Mouse (Mus musculus) retina, embryonic 14.5 days (tissue): Measurements from ENCODE around the gene Etnk2.
A peak's percentile ranks its signal among the peaks of the same experiment; 100 is the strongest.
"Not testable (repeated sequence)": the region's sequence is repeated elsewhere in the genome, so short reads cannot be mapped to it uniquely, and the experiment has no call there.

Experiments used
- DNase-seq: peaks from one replicate; pipeline ENCODE4 v3.0.0-alpha.2; 2015; ENCODE audit warnings: low spot score

Gene Etnk2

DNA sequence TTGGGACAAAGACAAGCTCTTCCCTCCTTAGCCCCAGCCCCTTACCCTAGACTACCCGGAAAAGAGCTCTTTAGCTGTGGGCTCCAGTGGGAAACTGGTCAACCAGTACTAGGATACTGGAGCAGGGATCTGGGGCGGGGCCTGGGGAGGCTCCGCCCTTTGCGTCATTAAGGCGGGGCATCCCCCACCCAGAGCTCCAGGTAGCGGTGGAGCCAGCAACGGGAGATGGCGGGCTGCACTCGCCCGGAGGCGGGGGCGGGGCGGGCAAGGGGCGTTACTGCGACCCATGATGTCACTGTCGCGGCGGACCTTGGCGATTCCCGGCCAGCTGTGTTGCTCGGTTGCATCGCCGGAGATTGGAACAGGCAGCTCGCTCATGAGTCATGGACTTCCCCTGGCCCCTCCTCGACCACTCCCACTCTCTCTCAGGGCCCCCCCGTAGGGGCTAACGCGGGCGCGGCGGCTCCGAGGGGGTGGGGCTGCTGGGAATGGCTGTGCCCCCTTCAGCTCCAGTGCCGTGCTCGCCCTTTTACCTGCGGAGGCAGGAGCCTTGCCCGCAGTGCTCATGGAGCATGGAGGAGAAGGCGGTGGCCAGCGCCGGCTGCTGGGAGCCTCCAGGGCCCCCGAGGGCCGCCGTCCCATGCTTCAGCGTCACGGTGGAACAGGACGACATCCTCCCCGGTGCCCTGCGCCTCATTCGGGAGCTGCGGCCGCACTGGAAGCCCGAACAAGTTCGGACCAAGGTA lies at the start of gene Etnk2:
Gene Etnk2 (plus strand): TSS at position 297 of the 746 bp plus-strand sequence.
- peak; percentile 96 for DNase-seq

DNA sequence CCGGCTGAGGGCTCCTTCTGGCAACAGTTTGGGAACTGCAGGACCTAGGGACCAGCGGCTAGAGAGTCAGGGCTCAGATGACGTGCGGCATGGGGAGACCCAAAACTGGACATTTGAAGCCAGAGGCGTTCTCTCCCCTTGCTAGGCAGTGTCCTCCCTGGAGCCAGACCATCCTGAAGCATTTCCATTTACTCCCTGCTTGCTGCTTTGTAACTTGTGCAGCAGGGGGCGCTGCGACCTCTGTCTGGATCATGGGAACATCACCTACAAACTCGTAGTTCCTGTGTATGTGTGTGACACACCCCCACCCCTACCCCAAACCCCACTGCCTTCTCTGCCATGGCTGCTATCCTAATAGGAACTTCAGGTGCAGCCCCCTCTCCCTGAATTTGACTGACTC lies 49.0 kb upstream of the Etnk2 start:
- DNase-seq, result peak; percentile 81

DNA sequence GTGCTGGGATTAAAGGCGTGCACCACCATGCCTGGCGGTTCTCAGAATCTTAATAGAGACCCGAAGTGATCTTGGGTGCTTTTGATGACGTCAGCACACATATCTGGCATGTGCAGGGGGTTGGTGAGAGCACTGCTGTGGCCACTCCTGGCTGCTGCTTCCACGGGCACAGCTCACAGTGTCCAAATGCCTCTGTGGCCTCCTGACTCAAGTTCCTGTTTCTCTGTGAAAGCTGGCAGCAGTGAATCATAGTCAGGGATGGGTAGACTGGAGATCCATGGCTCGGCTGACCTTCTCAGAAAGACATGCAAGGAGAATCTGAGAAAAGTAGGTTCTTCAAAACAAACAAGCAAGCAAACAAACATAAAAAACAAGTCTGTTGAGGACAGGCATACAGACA lies 47.6 kb upstream of the Etnk2 start:
- no peak for DNase-seq

DNA sequence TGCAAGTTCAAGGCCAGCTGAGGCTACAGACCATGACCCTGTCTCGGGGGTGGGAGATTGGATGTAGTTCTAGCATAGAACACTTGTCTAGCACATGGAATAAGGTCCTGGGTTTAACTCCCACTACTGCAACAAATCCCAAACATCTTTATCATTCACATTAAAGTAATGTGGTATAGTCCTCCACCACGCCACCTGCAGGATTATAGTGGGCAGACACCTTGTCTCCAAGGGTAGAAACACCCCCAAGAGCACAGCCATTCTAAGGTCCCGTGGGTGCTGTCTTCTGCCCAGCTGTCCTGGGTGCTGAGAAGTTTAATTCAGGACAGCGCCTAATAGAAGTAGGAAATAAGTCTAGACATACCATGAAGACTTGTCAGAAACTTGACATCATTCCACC lies 46.8 kb upstream of the Etnk2 start:
- no peak for DNase-seq

DNA sequence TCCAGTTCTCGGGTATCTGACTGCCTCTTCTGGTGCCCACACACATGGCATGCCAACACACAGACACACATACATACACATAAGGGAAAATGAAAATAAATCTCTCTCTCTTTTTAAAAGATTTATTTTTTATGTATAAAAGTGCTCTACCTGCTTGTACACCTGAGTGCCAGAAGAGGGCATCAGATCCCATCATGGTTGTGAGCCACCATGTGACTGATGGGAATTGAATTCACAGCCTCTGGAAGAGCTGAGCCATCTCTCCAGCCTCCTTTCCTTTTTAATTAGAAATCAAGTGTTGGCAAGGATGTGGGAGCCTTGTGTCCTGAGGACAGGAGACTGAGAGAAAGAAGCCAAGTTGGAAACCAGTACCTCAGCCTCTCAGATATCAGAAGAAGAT lies 46.2 kb upstream of the Etnk2 start:
- no peak for DNase-seq

DNA sequence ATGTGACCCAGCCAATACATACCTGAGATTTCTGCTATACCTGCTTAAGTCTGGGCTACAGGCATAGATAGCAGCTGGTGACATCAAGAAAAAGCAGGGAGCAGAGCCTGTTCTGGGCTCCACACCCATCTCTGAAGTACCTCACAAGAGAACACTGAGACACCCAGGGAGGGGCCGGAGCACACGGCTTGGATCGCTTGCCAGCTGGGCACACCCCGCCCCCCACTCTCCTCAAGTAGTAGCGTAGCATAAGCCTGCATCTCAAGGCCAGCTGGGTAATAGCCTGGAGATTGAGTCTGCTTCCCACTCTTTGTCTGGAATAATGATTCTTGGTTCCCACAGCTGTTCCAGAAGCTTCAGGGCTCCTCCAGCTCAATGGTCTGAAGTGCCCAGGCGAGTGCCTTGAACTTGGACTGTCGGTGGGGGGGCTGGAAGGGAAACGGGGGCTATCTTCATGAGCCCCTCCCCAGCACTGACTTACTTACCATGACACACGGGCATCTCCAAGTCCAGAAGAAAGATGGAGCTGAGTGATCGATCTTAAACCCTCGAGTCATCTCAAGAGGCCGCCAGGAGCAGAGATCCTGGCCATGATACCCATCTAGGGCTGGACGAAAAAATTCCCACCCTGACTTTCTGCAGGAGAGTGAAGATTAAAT lies 42.0 kb upstream of the Etnk2 start, which contains the start of gene Kiss1:
Gene Kiss1 (plus strand): TSS at position 609 of the 659 bp plus-strand sequence.
- no peak for DNase-seq

DNA sequence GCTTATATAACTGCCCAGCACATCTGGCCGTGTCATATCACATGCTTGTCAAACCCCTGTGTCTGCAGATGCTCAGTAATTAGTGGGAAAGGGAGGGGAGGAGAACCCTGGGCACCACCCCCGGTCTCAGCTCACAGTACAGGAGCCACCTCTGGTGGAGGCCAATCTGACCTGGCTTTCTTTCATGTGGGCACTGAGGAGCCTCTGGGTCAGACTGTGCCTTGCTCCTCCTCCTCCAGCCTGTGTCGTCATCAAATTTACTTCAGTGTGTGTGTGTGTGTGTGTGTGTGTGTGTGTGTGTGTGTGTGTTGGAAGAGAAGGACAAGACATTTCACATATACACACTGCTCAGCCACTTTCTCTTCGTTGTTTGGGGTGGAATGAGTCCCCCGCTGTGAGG lies 40.0 kb upstream of the Etnk2 start:
- no peak for DNase-seq

DNA sequence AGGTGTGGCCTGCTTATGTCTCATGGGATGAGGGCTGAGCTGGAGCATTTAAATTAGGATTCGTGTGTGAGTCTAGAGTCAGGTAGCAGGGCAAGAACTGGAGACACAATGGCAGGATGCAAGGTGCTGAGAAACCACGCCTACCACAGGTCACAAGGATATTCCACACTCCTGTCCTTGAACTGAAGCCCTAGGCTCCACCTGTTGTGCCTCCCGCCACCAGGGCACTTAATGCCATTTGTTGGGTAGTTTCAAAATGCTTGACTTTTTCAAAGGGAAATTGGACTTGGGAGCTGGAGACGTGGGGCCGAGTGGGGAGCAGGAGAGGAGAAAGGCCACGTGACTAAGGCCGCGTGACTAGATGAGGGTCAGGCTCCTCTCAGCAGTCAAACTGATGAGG lies 37.4 kb upstream of the Etnk2 start:
- DNase-seq, result no peak

DNA sequence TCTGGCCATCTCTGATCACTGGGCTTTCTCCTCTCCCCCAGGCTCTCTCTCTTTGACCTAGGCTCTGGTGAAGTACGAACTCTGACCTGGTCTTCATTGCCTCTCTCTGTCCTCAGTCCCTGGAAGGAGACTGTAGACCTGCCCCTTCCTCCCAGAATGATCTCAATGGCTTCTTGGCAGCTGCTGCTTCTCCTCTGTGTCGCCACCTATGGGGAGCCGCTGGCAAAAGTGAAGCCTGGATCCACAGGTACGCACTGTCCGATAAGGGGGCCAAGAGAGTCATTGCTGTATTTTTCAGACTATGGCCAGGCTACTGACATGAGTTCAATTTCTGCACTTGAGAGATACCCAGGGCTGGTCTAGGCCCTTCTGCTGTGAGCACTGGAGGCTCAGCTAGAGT lies 36.3 kb upstream of the Etnk2 start:
- no peak for DNase-seq

DNA sequence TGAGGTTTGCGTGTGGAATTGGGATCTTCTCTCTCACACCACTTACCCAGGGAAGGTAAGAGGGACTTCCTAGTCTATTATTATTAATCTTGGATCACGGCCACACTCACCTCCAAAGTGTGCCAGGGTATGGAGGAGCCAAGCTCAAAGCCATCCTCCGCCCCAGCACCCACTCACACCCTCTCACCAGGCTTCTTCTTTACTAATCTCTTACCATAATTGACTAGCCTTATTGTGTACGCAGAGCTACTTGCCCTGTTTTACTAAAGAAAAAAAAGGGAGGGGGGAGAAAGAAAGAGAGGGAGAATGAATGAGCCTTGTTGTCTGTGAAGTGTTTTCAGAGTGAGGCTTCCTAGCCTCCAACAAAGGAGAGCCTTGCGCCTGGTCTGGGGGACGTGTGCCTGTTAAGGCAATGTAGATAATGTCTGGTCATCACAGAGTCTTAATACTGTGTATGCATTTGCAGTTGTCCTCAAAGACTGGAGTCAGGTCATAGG lies 35.0 kb upstream of the Etnk2 start:
- no peak for DNase-seq

DNA sequence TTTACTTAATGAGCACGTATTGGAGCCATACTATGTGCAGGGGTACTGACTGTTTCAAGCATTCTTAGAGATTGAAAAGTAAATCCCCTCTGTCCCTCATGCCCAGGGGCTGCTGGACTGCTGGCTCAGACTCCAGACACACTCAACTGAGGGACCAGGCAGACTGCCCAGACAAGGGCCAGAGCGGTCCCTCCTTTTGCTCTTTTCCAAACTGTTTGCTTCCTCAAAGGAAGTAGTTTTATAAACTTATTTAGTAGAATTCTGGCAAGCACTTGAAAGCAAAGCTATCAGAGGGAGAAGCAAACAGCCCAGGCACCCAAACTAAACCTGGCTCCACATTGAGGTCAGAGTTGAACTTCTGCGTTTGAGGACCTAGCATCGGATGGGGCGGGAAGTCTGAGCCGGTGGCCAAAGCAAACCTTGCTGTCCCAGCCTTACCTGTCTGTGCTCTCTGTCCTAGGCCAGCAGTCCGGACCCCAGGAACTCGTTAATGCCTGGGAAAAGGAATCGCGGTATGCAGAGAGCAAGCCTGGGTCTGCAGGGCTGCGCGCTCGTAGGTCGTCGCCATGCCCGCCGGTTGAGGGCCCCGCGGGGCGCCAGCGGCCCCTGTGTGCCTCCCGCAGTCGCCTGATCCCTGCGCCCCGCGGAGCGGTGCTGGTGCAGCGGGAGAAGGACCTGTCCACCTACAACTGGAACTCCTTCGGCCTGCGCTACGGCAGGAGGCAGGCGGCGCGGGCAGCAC lies 34.3 kb upstream of the Etnk2 start:
- peak; percentile 28 for DNase-seq

DNA sequence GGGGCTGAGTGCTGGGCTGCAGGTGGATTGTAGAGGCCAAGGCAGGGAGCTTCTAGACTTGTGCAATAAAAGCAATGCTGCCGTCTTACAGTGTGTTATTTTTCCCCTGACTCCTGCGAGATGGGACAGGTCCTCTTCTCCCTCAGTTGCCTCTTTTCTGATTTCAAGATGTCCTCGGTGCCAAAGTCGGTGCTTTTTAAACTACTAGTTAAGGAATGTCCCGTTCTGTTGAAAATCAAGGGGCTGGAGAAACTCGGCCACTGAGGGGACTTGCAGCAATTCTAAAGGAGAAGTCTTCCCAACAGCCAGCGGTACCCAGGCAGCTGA lies 33.8 kb upstream of the Etnk2 start:
- no peak for DNase-seq

DNA sequence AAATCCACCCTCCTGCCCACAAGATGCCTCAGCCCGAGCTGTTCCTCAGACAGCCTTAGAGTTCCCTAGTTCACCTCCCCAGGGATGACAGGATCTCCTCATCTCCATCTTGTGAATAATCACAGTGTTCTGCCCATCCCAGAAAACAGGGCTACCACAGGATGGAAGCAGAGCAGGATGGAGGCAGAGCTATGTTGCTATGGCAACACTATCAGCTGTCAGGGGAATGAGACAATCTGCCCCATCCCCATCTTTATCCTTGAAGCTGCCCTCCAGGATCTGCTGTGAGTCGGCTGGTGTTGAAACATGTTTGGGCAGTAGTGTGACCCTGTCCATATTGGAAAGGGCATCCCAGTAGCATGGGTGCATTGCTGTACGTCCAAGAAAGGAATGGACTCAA lies 32.2 kb upstream of the Etnk2 start:
- DNase-seq, result peak; percentile 27

DNA sequence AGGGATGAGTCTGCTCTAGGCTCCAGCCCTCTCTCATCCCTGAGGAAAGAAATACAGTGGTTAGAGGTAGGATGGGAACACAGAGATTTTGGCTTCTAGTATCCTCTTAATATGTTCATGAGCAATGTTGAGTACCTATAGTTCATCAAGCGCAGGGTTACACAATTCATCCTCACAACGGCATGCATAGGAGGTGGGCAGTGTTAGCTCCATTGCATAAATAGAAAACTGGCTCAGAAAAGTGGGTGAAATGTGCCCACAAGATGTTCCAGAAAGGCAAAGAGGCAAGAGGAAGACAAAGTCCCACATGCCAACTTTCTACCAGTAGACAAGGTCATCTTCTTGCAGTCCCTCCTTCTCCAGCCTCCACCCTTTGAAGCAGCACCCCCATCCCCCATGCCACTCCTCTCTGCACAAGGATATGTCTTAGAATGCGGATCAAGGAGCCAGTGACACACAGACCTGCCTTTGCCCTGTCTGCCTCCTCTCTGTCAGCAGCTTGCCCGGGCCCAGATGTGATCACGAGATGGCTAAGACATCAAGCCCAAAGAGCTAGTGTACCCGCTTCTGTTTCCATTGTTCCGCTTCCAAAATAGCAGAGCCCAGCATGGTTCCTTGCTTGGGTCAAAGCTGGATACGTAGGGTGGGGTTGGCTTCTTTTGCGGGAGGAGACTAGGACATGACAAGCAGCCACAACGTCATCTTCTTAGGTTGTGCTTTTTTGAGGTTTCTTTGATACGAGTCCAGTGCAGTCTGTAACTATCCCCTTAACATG lies 30.5 kb upstream of the Etnk2 start:
- no peak for DNase-seq

DNA sequence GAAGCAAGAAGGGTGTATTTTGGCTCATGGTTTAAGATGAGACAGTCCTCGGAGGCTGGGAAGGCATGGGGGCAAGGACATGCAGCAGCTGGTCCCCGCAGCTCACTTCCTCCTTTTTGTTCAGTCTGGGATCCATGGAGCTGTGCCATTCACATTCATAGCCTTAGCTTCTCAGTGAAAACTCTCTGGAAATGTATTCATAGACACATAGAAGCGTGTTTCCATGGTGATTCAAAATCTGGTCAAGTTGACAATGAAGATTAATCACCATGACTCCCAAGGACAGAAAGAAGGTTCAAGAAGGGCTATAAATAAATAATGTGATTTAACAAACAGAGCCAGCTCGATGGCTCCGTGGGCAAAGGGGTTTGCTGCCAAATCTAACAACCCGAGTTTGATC lies 29.4 kb upstream of the Etnk2 start:
- no peak for DNase-seq

DNA sequence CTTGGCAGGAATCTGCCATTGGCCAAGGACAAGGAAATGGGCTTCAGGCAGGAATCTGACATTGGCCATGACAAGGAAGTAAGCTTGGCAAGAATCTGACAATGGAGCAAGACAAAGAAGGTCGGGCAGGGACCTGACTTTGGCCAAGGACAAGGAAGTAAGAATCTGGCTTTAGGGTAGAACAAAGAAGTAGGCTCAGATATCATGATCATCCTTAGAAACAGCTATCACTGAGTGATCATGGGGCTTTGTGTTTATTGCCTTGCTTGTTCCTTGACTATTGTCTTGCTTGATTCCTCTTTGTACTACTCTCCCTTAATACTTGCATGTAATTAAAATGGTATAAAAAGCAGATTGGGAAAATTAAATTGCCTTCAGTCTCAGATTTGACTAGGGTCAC lies 23.0 kb upstream of the Etnk2 start:
- DNase-seq, result not testable (repeated sequence)

DNA sequence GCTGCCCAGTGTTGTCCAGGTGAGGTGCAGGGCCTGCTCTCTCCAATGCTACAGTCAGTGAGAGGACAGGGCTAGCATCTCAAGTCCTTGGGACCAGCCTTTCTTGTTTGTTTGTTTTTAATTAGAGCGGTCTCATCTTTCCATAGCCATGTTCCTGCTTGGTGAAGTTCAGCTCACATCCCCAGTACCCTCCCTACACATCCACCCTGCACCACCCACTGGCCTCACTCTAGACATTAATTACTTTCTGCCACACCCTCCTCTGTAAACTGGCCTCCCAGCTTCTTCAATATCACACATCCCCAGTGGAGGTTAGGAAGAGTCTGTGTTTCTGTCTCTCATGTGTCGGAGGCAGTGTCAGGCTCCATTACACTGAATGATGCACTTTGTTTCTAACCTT lies 19.0 kb upstream of the Etnk2 start:
- no peak for DNase-seq

DNA sequence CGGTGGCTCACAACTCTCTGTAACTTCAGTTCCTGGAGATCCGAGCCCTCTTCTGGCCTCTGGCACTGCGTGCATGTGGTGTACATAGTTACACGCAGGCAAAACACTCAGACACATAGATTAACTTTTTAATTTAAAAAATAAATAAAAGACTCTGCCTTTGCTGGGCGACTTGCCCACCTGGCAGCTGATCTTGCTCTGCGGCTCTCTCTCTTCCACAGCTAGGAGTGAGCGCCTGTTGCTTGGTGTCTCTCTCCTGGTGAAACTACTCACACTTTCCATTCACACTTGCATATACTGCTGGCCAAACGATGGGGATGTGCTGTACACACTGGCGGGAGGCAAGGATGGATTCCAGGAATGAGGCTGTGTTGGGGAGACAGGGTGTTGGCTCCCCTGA lies 16.8 kb upstream of the Etnk2 start:
- DNase-seq, result no peak

DNA sequence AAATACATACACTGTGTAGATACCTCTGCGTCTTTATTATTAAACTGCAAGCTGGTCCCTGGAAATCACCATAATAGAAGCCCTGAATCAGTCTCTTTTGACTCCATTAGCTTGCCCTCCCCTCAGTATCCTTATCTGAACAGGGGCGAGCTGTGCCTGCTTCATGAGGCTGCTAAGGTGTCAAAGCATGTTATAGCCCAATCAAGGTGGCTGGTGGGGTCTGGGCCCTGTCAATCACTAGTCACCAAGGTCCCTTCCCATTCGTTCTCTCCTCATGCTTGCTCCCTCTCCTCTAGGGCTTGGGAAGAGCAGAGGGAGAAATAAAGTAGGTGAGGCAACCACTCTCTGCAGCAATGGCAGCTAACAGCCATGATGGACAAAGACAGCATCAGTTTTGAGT lies 16.1 kb upstream of the Etnk2 start:
- no peak for DNase-seq

DNA sequence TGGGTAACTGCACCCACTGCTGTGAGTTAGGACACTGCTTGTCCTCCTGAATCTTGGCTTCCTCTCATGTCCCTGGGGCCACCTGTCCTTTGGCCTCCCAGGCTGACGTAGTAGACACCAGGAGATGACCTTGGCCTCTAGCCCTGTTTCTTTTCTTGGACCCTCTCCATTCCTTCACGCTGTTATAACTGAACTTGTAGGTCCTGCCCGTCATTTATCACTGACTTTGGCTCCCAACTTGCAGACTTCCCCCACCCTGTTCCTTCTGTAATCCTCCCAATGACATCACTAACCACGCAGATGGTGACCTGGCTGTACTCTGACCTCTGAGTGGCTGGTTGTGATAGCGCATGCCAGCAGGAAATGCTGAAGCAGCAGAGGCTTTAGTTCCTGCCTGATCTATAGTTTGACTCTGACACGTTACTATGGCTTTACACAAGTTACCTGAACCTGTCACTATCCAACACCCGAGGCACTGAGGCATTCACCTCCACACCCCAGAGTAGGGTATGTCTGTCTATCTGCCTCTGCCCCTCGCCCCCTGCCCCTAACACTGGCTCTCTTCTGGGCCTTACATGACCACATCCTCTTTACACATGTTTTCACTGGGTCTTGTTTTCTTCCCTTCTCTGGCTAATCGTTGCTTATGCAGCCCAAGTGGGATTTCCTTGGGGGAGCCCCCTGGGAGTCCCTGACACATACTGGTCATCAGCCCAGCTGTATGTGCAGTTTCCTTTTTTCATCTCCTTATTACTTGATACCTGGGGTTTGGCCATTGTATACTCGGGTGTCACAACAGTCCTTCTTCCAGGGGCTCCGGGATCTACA lies 15.5 kb upstream of the Etnk2 start:
- no peak for DNase-seq

DNA sequence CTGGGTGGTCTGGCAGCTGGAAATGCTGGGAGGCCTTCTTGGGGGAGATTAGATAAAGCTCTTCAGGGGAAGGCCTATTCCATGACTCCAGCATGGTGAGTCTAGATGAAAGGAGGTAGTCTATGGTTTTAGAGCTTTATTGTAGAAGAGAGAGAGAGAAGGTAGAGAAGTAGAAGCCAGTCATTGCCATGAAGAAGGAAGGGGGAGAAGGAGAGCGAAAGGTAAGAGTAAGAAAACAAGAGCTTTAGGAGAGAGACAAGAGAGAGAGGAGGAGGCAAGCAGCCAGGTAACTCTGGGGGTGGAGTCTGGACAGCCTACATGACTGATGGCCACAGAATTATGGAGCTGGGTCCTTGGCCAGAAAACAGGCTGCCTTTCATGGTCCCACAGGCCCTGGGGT lies 13.2 kb upstream of the Etnk2 start, which contains the start of gene Ren1:
Gene Ren1 (plus strand): TSS at position 301 of the 400 bp plus-strand sequence.
- DNase-seq, result no peak
